Mouse (Mus musculus) G1E (cell line): ENCODE results near the gene Olfr1066. TPM values are rescaled to one million over a fixed set of nuclear protein-coding genes. Genes with fewer than 3 reads are reported as not detected.

Source experiments
- ATAC-seq: 2 replicates; pipeline ENCODE4 v1.8.0; 2016; ENCODE audit warnings: mild to moderate bottlenecking; ENCODE audit not compliant: insufficient number of reproducible peaks, poor library complexity, low FRiP score, severe bottlenecking; ENCODE audit errors: extremely low read depth
- DNase-seq: peaks from one replicate; pipeline ENCODE4 v3.0.0; 2012; ENCODE audit warnings: low spot score
- H3K27me3 ChIP-seq: 2 replicates; pipeline ENCODE4 v1.6.1; 2012; ENCODE audit warnings: mild to moderate bottlenecking, low read length, inconsistent platforms; ENCODE audit not compliant: insufficient read depth
- H3K36me3 ChIP-seq: replicated peaks from 2 replicates; pipeline ENCODE3; 2012; ENCODE audit warnings: mild to moderate bottlenecking, inconsistent platforms
- H3K4me1 ChIP-seq: 2 replicates; pipeline ENCODE4 v1.6.1; 2012; ENCODE audit warnings: low read depth, low read length, inconsistent platforms, mixed read lengths; ENCODE audit not compliant: insufficient read depth
- H3K4me3 ChIP-seq: 2 replicates; pipeline ENCODE4 v1.5.1; 2012; ENCODE audit warnings: low read depth, mild to moderate bottlenecking, inconsistent platforms, low read length, moderate library complexity, mixed read lengths
- H3K9me3 ChIP-seq: replicated peaks from 2 replicates; pipeline ENCODE4 v1.6.1; 2012; ENCODE audit warnings: inconsistent platforms
- CTCF ChIP-seq: IDR thresholded peaks from 2 replicates; pipeline ENCODE4 v1.5.1; 2012; ENCODE audit warnings: low read depth, low read length, inconsistent platforms, mixed read lengths
- GATA1 ChIP-seq: IDR thresholded peaks from 2 replicates; pipeline ENCODE4 v1.6.1; 2012; ENCODE audit warnings: borderline replicate concordance, low read length, inconsistent platforms, mixed read lengths
- GATA2 ChIP-seq: IDR thresholded peaks from 2 replicates; pipeline ENCODE4 v1.6.1; 2012; ENCODE audit warnings: low read depth, low read length, inconsistent platforms, borderline replicate concordance
- POLR2AphosphoS5 ChIP-seq: IDR thresholded peaks from 2 replicates; pipeline ENCODE4 v1.6.1; 2012; ENCODE audit warnings: low read depth, low read length, inconsistent platforms; ENCODE audit not compliant: insufficient replicate concordance
- TAL1 ChIP-seq: conservative IDR thresholded peaks from 2 replicates; pipeline ENCODE4 v1.6.1; 2012; ENCODE audit warnings: low read depth, low read length, inconsistent platforms, mixed read lengths
- polyA plus RNA-seq: library from polyadenylated mRNA; stranded (reverse); fragments of >175 nt; gene quantifications from 2 replicates; pipeline ENCODE4 v1.2.3, GENCODE M21; 2012
- total RNA-seq, 2 experiments: library from RNA; stranded (forward) in 1 of 2; stranded (reverse) in 1 of 2; fragments of 200-1000 nt in 1 of 2; fragments of >200 nt in 1 of 2; fragmentation: Nextera tagmentation in 1 of 2; gene quantifications; 2 replicates each; pipeline ENCODE4 v1.2.3; 2014 to 2017

Gene Olfr1066
- total and polyA plus RNA-seq, 3 experiments = 0.49 TPM; not detected in 2

DNA sequence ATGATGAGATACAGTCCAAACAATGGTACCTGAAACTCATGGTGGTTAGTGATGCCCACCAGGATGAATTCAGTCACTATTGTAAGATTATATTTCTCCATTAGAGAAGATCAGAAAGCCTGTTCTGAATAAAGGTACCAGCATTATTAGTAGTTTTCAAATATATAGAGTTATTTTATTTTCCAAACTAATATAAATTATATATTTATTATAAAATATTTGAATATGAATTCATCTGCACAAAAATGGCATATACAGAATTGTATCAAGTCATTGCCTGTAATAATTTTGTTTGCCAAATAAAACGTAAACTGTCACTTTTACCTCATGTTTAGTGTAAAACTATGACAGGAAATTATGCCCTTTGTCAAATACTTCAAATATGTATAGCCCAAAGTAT, 42.1 kb downstream of the Olfr1066 start, which contains the start of gene Olfr1061:
Gene Olfr1061 (minus strand): TSS at position 101 of the 400 bp plus-strand sequence.
- H3K4me3 ChIP-seq = no peak within 1 kb of the TSS
- ATAC-seq (no peak), DNase-seq (no peak)

More for the DNA sequence above, 42.1 kb downstream of the Olfr1066 start, which contains the start of gene Olfr1061:
- no peaks in the 10 kb centered on the region for H3K36me3 ChIP-seq
- no peaks in the 10 kb centered on the region for H3K4me1 ChIP-seq
- TF ChIP-seq CTCF (no peak), TAL1 (no peak), POLR2AphosphoS5 (no peak), GATA2 (no peak), GATA1 (no peak)
- H3K9me3 ChIP-seq = no peaks in the 10 kb centered on the region
- no peaks in the 10 kb centered on the region for H3K27me3 ChIP-seq

Other genes starting within 250 kb of the Olfr1066 start
Only the 20 nearest of the 24 such genes appear.
- not detected in 2 replicates for gene Olfr1048, start 216.0 kb downstream of the Olfr1066 start, total RNA-seq (2014; fragmentation: Nextera tagmentation)
- gene Olfr1048, start 216.0 kb downstream of the Olfr1066 start, total RNA-seq (2017) = 0.06 and 0.27 TPM in 2 replicates
- not detected in 2 replicates for gene Olfr1048, start 216.0 kb downstream of the Olfr1066 start, polyA plus RNA-seq
- gene Olfr1049, start 197.9 kb downstream of the Olfr1066 start, total RNA-seq (2014; fragmentation: Nextera tagmentation) = not detected in 2 replicates
- not detected in 2 replicates for gene Olfr1049, start 197.9 kb downstream of the Olfr1066 start, total RNA-seq (2017)
- gene Olfr1049, start 197.9 kb downstream of the Olfr1066 start, polyA plus RNA-seq = not detected in 2 replicates
- not detected in 2 replicates for gene Olfr1051, start 177.2 kb downstream of the Olfr1066 start, total RNA-seq (2014; fragmentation: Nextera tagmentation)
- not detected in 2 replicates for gene Olfr1051, start 177.2 kb downstream of the Olfr1066 start, total RNA-seq (2017)
- gene Olfr1051, start 177.2 kb downstream of the Olfr1066 start, polyA plus RNA-seq = not detected in 2 replicates
- gene Olfr1052, start 163.8 kb downstream of the Olfr1066 start, total RNA-seq (2014; fragmentation: Nextera tagmentation) = not detected in 2 replicates
- 0.11 and 0.12 TPM in 2 replicates for gene Olfr1052, start 163.8 kb downstream of the Olfr1066 start, total RNA-seq (2017)
- gene Olfr1052, start 163.8 kb downstream of the Olfr1066 start, polyA plus RNA-seq = not detected in 2 replicates
- gene Olfr1053, start 141.0 kb downstream of the Olfr1066 start, total RNA-seq (2014; fragmentation: Nextera tagmentation) = not detected in 2 replicates
- not detected in 2 replicates for gene Olfr1053, start 141.0 kb downstream of the Olfr1066 start, total RNA-seq (2017)
- gene Olfr1053, start 141.0 kb downstream of the Olfr1066 start, polyA plus RNA-seq = not detected in 2 replicates
- gene Olfr1054, start 120.8 kb downstream of the Olfr1066 start, total RNA-seq (2014; fragmentation: Nextera tagmentation) = not detected in 2 replicates
- gene Olfr1054, start 120.8 kb downstream of the Olfr1066 start, total RNA-seq (2017) = not detected in 2 replicates
- gene Olfr1054, start 120.8 kb downstream of the Olfr1066 start, polyA plus RNA-seq = not detected in 2 replicates
- not detected in 2 replicates for gene Olfr1055, start 106.0 kb downstream of the Olfr1066 start, total RNA-seq (2014; fragmentation: Nextera tagmentation)
- gene Olfr1055, start 106.0 kb downstream of the Olfr1066 start, total RNA-seq (2017) = not detected in 2 replicates
- gene Olfr1055, start 106.0 kb downstream of the Olfr1066 start, polyA plus RNA-seq = not detected in 2 replicates
- gene Olfr1056, start 93.8 kb downstream of the Olfr1066 start, total RNA-seq (2014; fragmentation: Nextera tagmentation) = not detected in 2 replicates
- gene Olfr1056, start 93.8 kb downstream of the Olfr1066 start, total RNA-seq (2017) = 0.12 and 0.60 TPM in 2 replicates
- not detected in 2 replicates for gene Olfr1056, start 93.8 kb downstream of the Olfr1066 start, polyA plus RNA-seq
- not detected in 2 replicates for gene Olfr1057, start 77.9 kb downstream of the Olfr1066 start, total RNA-seq (2014; fragmentation: Nextera tagmentation)
- 0.22 TPM in 1 of 2 replicates, not detected in the other for gene Olfr1057, start 77.9 kb downstream of the Olfr1066 start, total RNA-seq (2017)
- gene Olfr1057, start 77.9 kb downstream of the Olfr1066 start, polyA plus RNA-seq = not detected in 2 replicates
- not detected in 2 replicates for gene Olfr1058, start 67.7 kb downstream of the Olfr1066 start, total RNA-seq (2014; fragmentation: Nextera tagmentation)
- gene Olfr1058, start 67.7 kb downstream of the Olfr1066 start, total RNA-seq (2017) = not detected in 2 replicates
- not detected in 2 replicates for gene Olfr1058, start 67.7 kb downstream of the Olfr1066 start, polyA plus RNA-seq
- gene Olfr1061, start 42.2 kb downstream of the Olfr1066 start, total RNA-seq (2014; fragmentation: Nextera tagmentation) = not detected in 2 replicates
- not detected in 2 replicates for gene Olfr1061, start 42.2 kb downstream of the Olfr1066 start, total RNA-seq (2017)
- gene Olfr1061, start 42.2 kb downstream of the Olfr1066 start, polyA plus RNA-seq = not detected in 2 replicates
- not detected in 2 replicates for gene Olfr1062, start 29.5 kb downstream of the Olfr1066 start, total RNA-seq (2014; fragmentation: Nextera tagmentation)
- 0.05 TPM in 1 of 2 replicates, not detected in the other for gene Olfr1062, start 29.5 kb downstream of the Olfr1066 start, total RNA-seq (2017)
- not detected in 2 replicates for gene Olfr1062, start 29.5 kb downstream of the Olfr1066 start, polyA plus RNA-seq
- not detected in 2 replicates for gene Olfr1065, start 5.7 kb downstream of the Olfr1066 start, total RNA-seq (2014; fragmentation: Nextera tagmentation)
- 0.11 TPM in 1 of 2 replicates, not detected in the other for gene Olfr1065, start 5.7 kb downstream of the Olfr1066 start, total RNA-seq (2017)
- not detected in 2 replicates for gene Olfr1065, start 5.7 kb downstream of the Olfr1066 start, polyA plus RNA-seq
- not detected in 2 replicates for gene Olfr228, start 31.1 kb upstream of the Olfr1066 start, total RNA-seq (2014; fragmentation: Nextera tagmentation)
- gene Olfr228, start 31.1 kb upstream of the Olfr1066 start, total RNA-seq (2017) = not detected in 2 replicates
- gene Olfr228, start 31.1 kb upstream of the Olfr1066 start, polyA plus RNA-seq = not detected in 2 replicates
- not detected in 2 replicates for gene Olfr1076, start 52.2 kb upstream of the Olfr1066 start, total RNA-seq (2014; fragmentation: Nextera tagmentation)
- gene Olfr1076, start 52.2 kb upstream of the Olfr1066 start, total RNA-seq (2017) = not detected in 2 replicates
- gene Olfr1076, start 52.2 kb upstream of the Olfr1066 start, polyA plus RNA-seq = not detected in 2 replicates
- not detected in 2 replicates for gene Olfr1079, start 86.2 kb upstream of the Olfr1066 start, total RNA-seq (2014; fragmentation: Nextera tagmentation)
- gene Olfr1079, start 86.2 kb upstream of the Olfr1066 start, total RNA-seq (2017) = not detected in 2 replicates
- not detected in 2 replicates for gene Olfr1079, start 86.2 kb upstream of the Olfr1066 start, polyA plus RNA-seq
- gene Olfr1080, start 102.0 kb upstream of the Olfr1066 start, total RNA-seq (2014; fragmentation: Nextera tagmentation) = not detected in 2 replicates
- gene Olfr1080, start 102.0 kb upstream of the Olfr1066 start, total RNA-seq (2017) = not detected in 2 replicates
- gene Olfr1080, start 102.0 kb upstream of the Olfr1066 start, polyA plus RNA-seq = not detected in 2 replicates
- gene Olfr1082, start 142.7 kb upstream of the Olfr1066 start, total RNA-seq (2014; fragmentation: Nextera tagmentation) = not detected in 2 replicates
- gene Olfr1082, start 142.7 kb upstream of the Olfr1066 start, total RNA-seq (2017) = 0.11 TPM in 1 of 2 replicates, not detected in the other
- gene Olfr1082, start 142.7 kb upstream of the Olfr1066 start, polyA plus RNA-seq = not detected in 2 replicates
- not detected in 2 replicates for gene Olfr1084, start 183.5 kb upstream of the Olfr1066 start, total RNA-seq (2014; fragmentation: Nextera tagmentation)
- gene Olfr1084, start 183.5 kb upstream of the Olfr1066 start, total RNA-seq (2017) = 0.35 TPM in 1 of 2 replicates, not detected in the other
- not detected in 2 replicates for gene Olfr1084, start 183.5 kb upstream of the Olfr1066 start, polyA plus RNA-seq
- not detected in 2 replicates for gene Olfr1085, start 205.8 kb upstream of the Olfr1066 start, total RNA-seq (2014; fragmentation: Nextera tagmentation)
- 0.11 and 0.17 TPM in 2 replicates for gene Olfr1085, start 205.8 kb upstream of the Olfr1066 start, total RNA-seq (2017)
- gene Olfr1085, start 205.8 kb upstream of the Olfr1066 start, polyA plus RNA-seq = not detected in 2 replicates